Mouse (Mus musculus): ENCODE results near the gene Ubap1. TPM values are rescaled to one million over a fixed set of nuclear protein-coding genes. Genes with fewer than 3 reads are reported as not detected.
A peak's percentile ranks its signal among the peaks of the same experiment; 100 is the strongest.

Gene Ubap1
- total and polyA plus RNA-seq, 3 experiments = 18.3 to 39.2 (median 30.4) TPM

GRCm38 (mm10) chr4:41314141-41315129 lies 34.4 kb upstream of the Ubap1 start, which contains the start of gene Dcaf12:
TSS of gene Dcaf12 (minus strand) at chr4:41314889.
- Histone ChIP-seq H3K4me3 (ENCODE audit: low read depth, low read length) (peak within 1 kb of the TSS; percentile 99), H3K9me3 (replicated peaks) (no peaks in the 10 kb centered on the region), H3K36me3 (replicated peaks) (peaks cover 45% of the 10 kb centered on the region), H3K4me1 (ENCODE audit: insufficient read depth, low read depth, low read length) (peaks cover 40% of the 10 kb centered on the region), H3K27me3 (ENCODE audit: insufficient read depth, low read length) (no peaks in the 10 kb centered on the region)
- peak; percentile 92 for DNase-seq (ENCODE audit: low spot score)
- no peak for TF ChIP-seq POLR2AphosphoS5 (IDR thresholded peaks at IDR 0.05; ENCODE audit: insufficient replicate concordance, low read depth, low read length)
- TF ChIP-seq TAL1 (conservative IDR thresholded peaks at IDR 0.05; ENCODE audit: low read depth, low read length) = no peak
- no peak for TF ChIP-seq GATA1 (IDR thresholded peaks at IDR 0.05; ENCODE audit: borderline replicate concordance, low read length)
- no peak for TF ChIP-seq GATA2 (IDR thresholded peaks at IDR 0.05; ENCODE audit: borderline replicate concordance, low read depth, low read length)
- TF ChIP-seq CTCF (IDR thresholded peaks at IDR 0.05; ENCODE audit: low read depth, low read length) = no peak
- peak; percentile 85 for ATAC-seq (ENCODE audit: extremely low read depth, insufficient number of reproducible peaks, low FRiP score, poor library complexity, severe bottlenecking)

DNA sequence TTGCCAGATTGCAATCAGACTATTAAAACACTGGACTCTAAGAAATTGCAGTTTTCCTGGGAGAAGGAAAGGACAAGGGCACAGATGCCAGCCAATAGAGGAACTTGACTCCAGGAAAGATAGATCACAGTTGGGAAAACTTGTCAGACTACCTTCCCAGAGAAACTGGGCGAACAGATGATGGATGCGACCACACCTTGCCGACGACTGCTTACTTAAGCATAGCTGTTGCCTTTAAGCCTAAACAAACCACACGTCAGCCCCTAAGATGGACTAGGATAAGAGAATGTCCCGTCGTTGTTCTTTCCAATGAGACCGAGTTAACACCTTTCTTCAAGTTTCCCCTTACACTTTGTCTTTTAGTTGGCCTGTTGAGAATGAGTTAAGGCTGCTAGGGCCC lies 33.6 kb upstream of the Ubap1 start:
- ATAC-seq (ENCODE audit: extremely low read depth, insufficient number of reproducible peaks, low FRiP score, poor library complexity, severe bottlenecking) (no peak), DNase-seq (ENCODE audit: low spot score) (no peak)
- peaks cover 37% of the 10 kb centered on the region for H3K36me3 ChIP-seq (replicated peaks)
- H3K4me3 ChIP-seq (ENCODE audit: low read depth, low read length) = peak overlapping the region; percentile 99
- H3K9me3 ChIP-seq (replicated peaks) = no peaks in the 10 kb centered on the region
- H3K4me1 ChIP-seq (ENCODE audit: insufficient read depth, low read depth, low read length) = peaks cover 40% of the 10 kb centered on the region
- TF ChIP-seq CTCF (IDR thresholded peaks at IDR 0.05; ENCODE audit: low read depth, low read length) (no peak), TAL1 (conservative IDR thresholded peaks at IDR 0.05; ENCODE audit: low read depth, low read length) (no peak), GATA1 (IDR thresholded peaks at IDR 0.05; ENCODE audit: borderline replicate concordance, low read length) (no peak), GATA2 (IDR thresholded peaks at IDR 0.05; ENCODE audit: borderline replicate concordance, low read depth, low read length) (no peak), POLR2AphosphoS5 (IDR thresholded peaks at IDR 0.05; ENCODE audit: insufficient replicate concordance, low read depth, low read length) (no peak)
- H3K27me3 ChIP-seq (ENCODE audit: insufficient read depth, low read length) = peaks cover 6% of the 10 kb centered on the region

DNA sequence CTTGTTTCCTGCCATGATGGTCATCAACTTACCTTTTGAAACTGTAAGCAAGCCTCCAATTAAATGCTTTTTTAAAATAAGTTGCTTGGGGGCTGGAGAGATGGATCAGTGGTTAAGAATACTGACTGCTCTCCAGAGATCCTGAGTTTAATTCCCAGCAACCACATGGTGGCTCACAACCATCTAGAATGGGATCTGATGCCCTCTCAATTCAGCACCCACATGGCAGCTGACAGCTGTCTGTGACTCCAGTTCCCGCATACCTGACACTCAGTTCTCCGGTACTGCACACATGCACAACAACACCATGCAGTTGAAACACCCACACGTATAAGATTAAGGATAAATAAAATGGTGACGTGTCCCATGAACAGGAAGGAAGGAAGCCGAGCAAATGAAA lies 30.5 kb upstream of the Ubap1 start:
- DNase-seq (ENCODE audit: low spot score) (no peak), ATAC-seq (ENCODE audit: extremely low read depth, insufficient number of reproducible peaks, low FRiP score, poor library complexity, severe bottlenecking) (no peak)
- Histone ChIP-seq H3K36me3 (replicated peaks) (peaks cover 6% of the 10 kb centered on the region), H3K4me1 (ENCODE audit: insufficient read depth, low read depth, low read length) (peaks cover 18% of the 10 kb centered on the region), H3K9me3 (replicated peaks) (no peaks in the 10 kb centered on the region), H3K4me3 (ENCODE audit: low read depth, low read length) (no peak overlapping the region), H3K27me3 (ENCODE audit: insufficient read depth, low read length) (peaks cover 14% of the 10 kb centered on the region)
- TF ChIP-seq GATA1 (IDR thresholded peaks at IDR 0.05; ENCODE audit: borderline replicate concordance, low read length) = no peak
- no peak for TF ChIP-seq POLR2AphosphoS5 (IDR thresholded peaks at IDR 0.05; ENCODE audit: insufficient replicate concordance, low read depth, low read length)
- no peak for TF ChIP-seq CTCF (IDR thresholded peaks at IDR 0.05; ENCODE audit: low read depth, low read length)
- no peak for TF ChIP-seq TAL1 (conservative IDR thresholded peaks at IDR 0.05; ENCODE audit: low read depth, low read length)
- TF ChIP-seq GATA2 (IDR thresholded peaks at IDR 0.05; ENCODE audit: borderline replicate concordance, low read depth, low read length) = no peak

DNA sequence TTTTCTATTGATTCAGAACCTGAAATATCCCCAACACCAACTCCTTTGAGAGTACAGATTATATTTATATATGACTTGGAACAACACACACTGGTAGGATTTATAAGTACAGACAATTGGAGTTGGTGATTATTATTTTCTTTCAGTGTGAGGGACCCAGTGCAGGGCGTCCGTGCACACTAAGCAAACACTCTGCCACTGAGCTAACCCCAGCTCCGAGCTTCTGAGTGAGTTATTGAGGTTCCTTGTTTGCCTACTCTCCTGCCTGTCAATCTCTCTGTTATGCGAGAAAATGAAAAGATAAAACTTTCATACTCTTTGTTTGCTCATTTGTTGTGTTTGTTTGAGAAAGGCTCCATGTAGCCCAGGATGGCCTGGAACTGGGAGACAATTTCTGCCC lies 27.8 kb upstream of the Ubap1 start:
- Histone ChIP-seq H3K9me3 (replicated peaks) (no peaks in the 10 kb centered on the region), H3K4me3 (ENCODE audit: low read depth, low read length) (no peak overlapping the region), H3K27me3 (ENCODE audit: insufficient read depth, low read length) (peaks cover 14% of the 10 kb centered on the region), H3K4me1 (ENCODE audit: insufficient read depth, low read depth, low read length) (peaks cover 3% of the 10 kb centered on the region; the same call in 1 of the 2 replicates), H3K36me3 (replicated peaks) (peaks cover 6% of the 10 kb centered on the region)
- ATAC-seq (ENCODE audit: extremely low read depth, insufficient number of reproducible peaks, low FRiP score, poor library complexity, severe bottlenecking) (no peak), DNase-seq (ENCODE audit: low spot score) (no peak)
- TF ChIP-seq TAL1 (conservative IDR thresholded peaks at IDR 0.05; ENCODE audit: low read depth, low read length) (no peak), GATA1 (IDR thresholded peaks at IDR 0.05; ENCODE audit: borderline replicate concordance, low read length) (no peak), POLR2AphosphoS5 (IDR thresholded peaks at IDR 0.05; ENCODE audit: insufficient replicate concordance, low read depth, low read length) (no peak), GATA2 (IDR thresholded peaks at IDR 0.05; ENCODE audit: borderline replicate concordance, low read depth, low read length) (no peak), CTCF (IDR thresholded peaks at IDR 0.05; ENCODE audit: low read depth, low read length) (no peak)

GRCm38 (mm10) chr4:41326876-41327275 lies 21.9 kb upstream of the Ubap1 start:
- H3K36me3 ChIP-seq (replicated peaks) = no peaks in the 10 kb centered on the region
- ATAC-seq (ENCODE audit: extremely low read depth, insufficient number of reproducible peaks, low FRiP score, poor library complexity, severe bottlenecking) = no peak
- peaks cover 17% of the 10 kb centered on the region for H3K4me1 ChIP-seq (ENCODE audit: insufficient read depth, low read depth, low read length)

DNA sequence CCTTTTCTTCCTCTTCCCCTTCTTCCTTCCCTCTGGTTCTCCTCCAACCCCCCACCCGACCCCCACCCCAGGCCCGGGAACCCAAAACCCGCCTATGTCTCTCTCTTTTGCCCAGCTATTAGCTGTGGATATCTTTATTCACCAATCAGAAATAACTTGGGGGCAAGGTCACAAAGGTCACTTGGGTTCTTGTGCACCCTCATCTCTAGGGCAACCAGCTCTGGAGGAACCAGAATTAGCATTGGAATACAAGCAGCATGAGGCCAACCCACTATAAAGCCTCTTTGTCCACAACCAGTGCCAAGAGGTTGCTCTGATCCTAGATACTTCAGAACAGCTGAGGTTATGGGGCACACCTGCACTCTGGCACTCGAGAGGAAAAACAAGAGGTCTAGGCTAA lies 19.3 kb upstream of the Ubap1 start:
- TF ChIP-seq GATA1 (IDR thresholded peaks at IDR 0.05; ENCODE audit: borderline replicate concordance, low read length) (no peak), TAL1 (conservative IDR thresholded peaks at IDR 0.05; ENCODE audit: low read depth, low read length) (no peak), POLR2AphosphoS5 (IDR thresholded peaks at IDR 0.05; ENCODE audit: insufficient replicate concordance, low read depth, low read length) (no peak), CTCF (IDR thresholded peaks at IDR 0.05; ENCODE audit: low read depth, low read length) (no peak), GATA2 (IDR thresholded peaks at IDR 0.05; ENCODE audit: borderline replicate concordance, low read depth, low read length) (no peak)
- Histone ChIP-seq H3K27me3 (ENCODE audit: insufficient read depth, low read length) (peaks cover 33% of the 10 kb centered on the region), H3K4me3 (ENCODE audit: low read depth, low read length) (no peak overlapping the region), H3K9me3 (replicated peaks) (no peaks in the 10 kb centered on the region), H3K4me1 (ENCODE audit: insufficient read depth, low read depth, low read length) (peaks cover 17% of the 10 kb centered on the region), H3K36me3 (replicated peaks) (no peaks in the 10 kb centered on the region)
- DNase-seq (ENCODE audit: low spot score) (no peak), ATAC-seq (ENCODE audit: extremely low read depth, insufficient number of reproducible peaks, low FRiP score, poor library complexity, severe bottlenecking) (no peak)

More at GRCm38 (mm10) chr4:41326876-41327275, 21.9 kb upstream of the Ubap1 start:
- no peak for DNase-seq (ENCODE audit: low spot score)
- TF ChIP-seq GATA1 (IDR thresholded peaks at IDR 0.05; ENCODE audit: borderline replicate concordance, low read length) = no peak
- TF ChIP-seq CTCF (IDR thresholded peaks at IDR 0.05; ENCODE audit: low read depth, low read length) = no peak
- TF ChIP-seq TAL1 (conservative IDR thresholded peaks at IDR 0.05; ENCODE audit: low read depth, low read length) = no peak
- no peak for TF ChIP-seq GATA2 (IDR thresholded peaks at IDR 0.05; ENCODE audit: borderline replicate concordance, low read depth, low read length)
- no peak for TF ChIP-seq POLR2AphosphoS5 (IDR thresholded peaks at IDR 0.05; ENCODE audit: insufficient replicate concordance, low read depth, low read length)
- Histone ChIP-seq H3K9me3 (replicated peaks) (no peaks in the 10 kb centered on the region), H3K4me3 (ENCODE audit: low read depth, low read length) (no peak overlapping the region), H3K27me3 (ENCODE audit: insufficient read depth, low read length) (peaks cover 34% of the 10 kb centered on the region)
